Mouse (Mus musculus) ovary, adult 10 weeks (tissue): ENCODE measurements around the gene Alyref. TPM values are rescaled to one million over a fixed set of nuclear protein-coding genes. Genes with fewer than 3 reads are reported as not detected.

Experiments
- polyA plus RNA-seq: library from polyadenylated mRNA; stranded (reverse); fragments of 350-450 nt; fragmentation: Illumina TruSeq; extraction: RNeasy Lipid Tissue Mini Kit (QIAGEN cat#74804); gene quantifications from one replicate; pipeline ENCODE4 v1.2.3, GENCODE M21; 2014

Alyref gene
- 37.9 TPM for polyA plus RNA-seq

GRCm38 (mm10) chr11:120598283-120598989 is at the start of gene Alyref, which contains the start of gene Anapc11:
Gene Alyref, minus strand, starts transcription at chr11:120598365.
Gene Anapc11, plus strand, starts transcription at chr11:120598421.

GRCm38 (mm10) chr11:120643601-120643987 is 45.4 kb upstream of the Alyref start, which contains the start of gene Pycr1:
Gene Pycr1, minus strand, starts transcription at chr11:120643769.

GRCm38 (mm10) chr11:120633520-120634343 is 35.6 kb upstream of the Alyref start, which contains the start of gene Mafg:
Gene Mafg, minus strand, starts transcription at chr11:120633600.

GRCm38 (mm10) chr11:120625152-120625775 is 27.1 kb upstream of the Alyref start, which contains the start of gene Sirt7:
Gene Sirt7, minus strand, starts transcription at chr11:120625240.

GRCm38 (mm10) chr11:120617519-120618112 is 19.5 kb upstream of the Alyref start, which contains the start of gene Pcyt2:
Gene Pcyt2, minus strand, starts transcription at chr11:120617936.

GRCm38 (mm10) chr11:120608241-120609034 is 10.3 kb upstream of the Alyref start, which contains the start of gene Npb:
Gene Npb, plus strand, starts transcription at chr11:120608477.

GRCm38 (mm10) chr11:120581490-120582267 is 16.5 kb downstream of the Alyref start, which contains the start of gene Arhgdia:
Gene Arhgdia, minus strand, starts transcription at chr11:120581624.

GRCm38 (mm10) chr11:120572752-120573584 is 25.2 kb downstream of the Alyref start, which contains the start of gene P4hb:
Gene P4hb, minus strand, starts transcription at chr11:120573253.

GRCm38 (mm10) chr11:120550810-120551440 is 47.2 kb downstream of the Alyref start, which contains the start of gene Ppp1r27:
Gene Ppp1r27, minus strand, starts transcription at chr11:120551132.

GRCm38 (mm10) chr11:120549168-120549945 is 48.8 kb downstream of the Alyref start, which contains the start of gene Mcrip1:
Gene Mcrip1, minus strand, starts transcription at chr11:120549727.

Other genes with a start within 250 kb of the Alyref start
- 659 TPM for gene Actg1, start 249.8 kb downstream of the Alyref start, polyA plus RNA-seq
- not detected for gene Fscn2, start 236.8 kb downstream of the Alyref start, polyA plus RNA-seq
- gene Faap100, start 219.6 kb downstream of the Alyref start, polyA plus RNA-seq: not detected
- gene Nploc4, start 160.7 kb downstream of the Alyref start, polyA plus RNA-seq: 22.0 TPM
- gene Tspan10, start 155.7 kb downstream of the Alyref start, polyA plus RNA-seq: not detected
- gene Pde6g, start 144.9 kb downstream of the Alyref start, polyA plus RNA-seq: not detected
- gene Oxld1, start 140.3 kb downstream of the Alyref start, polyA plus RNA-seq: 1.5 TPM
- gene Ccdc137, start 140.2 kb downstream of the Alyref start, polyA plus RNA-seq: 14.0 TPM
- 9.9 TPM for gene Arl16, start 130.8 kb downstream of the Alyref start, polyA plus RNA-seq
- gene Mrpl12, start 113.8 kb downstream of the Alyref start, polyA plus RNA-seq: 1.2 TPM
- not detected for gene Slc25a10, start 106.5 kb downstream of the Alyref start, polyA plus RNA-seq
- gene Gcgr, start 67.7 kb downstream of the Alyref start, polyA plus RNA-seq: not detected
- 1.5 TPM for gene Mcrip1, start 48.6 kb downstream of the Alyref start, polyA plus RNA-seq
- gene Ppp1r27, start 47.2 kb downstream of the Alyref start, polyA plus RNA-seq: not detected
- 235 TPM for gene P4hb, start 25.1 kb downstream of the Alyref start, polyA plus RNA-seq
- gene Arhgdia, start 16.7 kb downstream of the Alyref start, polyA plus RNA-seq: 29.1 TPM
- 5.8 TPM for gene Anapc11, start 56 bp upstream of the Alyref start, polyA plus RNA-seq
- not detected for gene Npb, start 10.1 kb upstream of the Alyref start, polyA plus RNA-seq
- 3.4 TPM for gene Pcyt2, start 19.6 kb upstream of the Alyref start, polyA plus RNA-seq
- gene Sirt7, start 26.9 kb upstream of the Alyref start, polyA plus RNA-seq: 3.2 TPM
- gene Mafg, start 35.2 kb upstream of the Alyref start, polyA plus RNA-seq: 10.4 TPM
- 1.6 TPM for gene Pycr1, start 45.4 kb upstream of the Alyref start, polyA plus RNA-seq
- gene Myadml2, start 49.8 kb upstream of the Alyref start, polyA plus RNA-seq: not detected
- gene Notum, start 62.8 kb upstream of the Alyref start, polyA plus RNA-seq: not detected
- gene Aspscr1, start 74.6 kb upstream of the Alyref start, polyA plus RNA-seq: 0.77 TPM
- not detected for gene Cenpx, start 115.4 kb upstream of the Alyref start, polyA plus RNA-seq
- 0.40 TPM for gene Lrrc45, start 115.6 kb upstream of the Alyref start, polyA plus RNA-seq
- gene Rac3, start 123.1 kb upstream of the Alyref start, polyA plus RNA-seq: not detected
- gene Dcxr, start 128.9 kb upstream of the Alyref start, polyA plus RNA-seq: not detected
- gene Cbr2, start 133.7 kb upstream of the Alyref start, polyA plus RNA-seq: not detected
- not detected for gene Hmga1b, start 164.4 kb upstream of the Alyref start, polyA plus RNA-seq
- gene Rfng, start 185.8 kb upstream of the Alyref start, polyA plus RNA-seq: not detected
- gene Gps1, start 185.9 kb upstream of the Alyref start, polyA plus RNA-seq: 10.9 TPM
- 3.3 TPM for gene Dus1l, start 198.0 kb upstream of the Alyref start, polyA plus RNA-seq
- gene Fasn, start 226.2 kb upstream of the Alyref start, polyA plus RNA-seq: 2.1 TPM